Mouse (Mus musculus) common myeloid progenitor, adult 5-6 weeks (primary cell): Measurements from ENCODE around the gene Chd1. TPM values are rescaled to one million over a fixed set of nuclear protein-coding genes. Genes with fewer than 3 reads are reported as not detected.

Experiments
- ATAC-seq: replicated peaks from 2 replicates; pipeline ENCODE4 v1.8.0; 2016; ENCODE audit warnings: low read depth, mild to moderate bottlenecking, moderate TSS enrichment, inconsistent platforms; ENCODE audit not compliant: poor library complexity, severe bottlenecking
- total RNA-seq: library from RNA; stranded (forward); fragments of 200-1000, 187-1606 nt; gene quantifications from 2 replicates; pipeline ENCODE4 v1.2.3, GENCODE M21; 2017

The Chd1 gene
- total RNA-seq, 1 experiment from 2014 or later, result 100 TPM

DNA sequence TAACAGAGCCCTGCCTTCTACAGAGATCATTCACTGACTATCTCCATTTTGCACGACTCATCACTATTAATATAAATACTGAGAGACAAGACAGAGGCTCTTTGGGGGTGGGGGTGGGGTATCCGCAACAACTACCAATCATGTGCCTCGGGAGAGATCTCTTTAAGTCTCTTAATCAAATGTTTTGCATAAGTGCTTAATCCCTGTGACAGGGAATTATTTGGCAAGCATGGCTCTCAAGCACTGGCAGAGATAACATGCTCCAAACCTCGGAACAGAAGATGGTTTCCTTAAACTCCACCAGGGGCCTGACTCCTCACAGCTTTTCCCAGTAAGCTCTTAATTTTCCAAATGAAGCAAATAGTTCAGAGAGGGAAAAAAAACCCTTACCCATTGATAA is 103.2 kb downstream of the Chd1 start:
- ATAC-seq, result no peak

GRCm38 (mm10) chr17:15808468-15809374 is 104.0 kb downstream of the Chd1 start:
- 0 out of 2 replicates have a peak, but pooled peaks have one; percentile 12 for ATAC-seq

GRCm38 (mm10) chr17:15809949-15810348 is 105.2 kb downstream of the Chd1 start:
- no peak for ATAC-seq

DNA sequence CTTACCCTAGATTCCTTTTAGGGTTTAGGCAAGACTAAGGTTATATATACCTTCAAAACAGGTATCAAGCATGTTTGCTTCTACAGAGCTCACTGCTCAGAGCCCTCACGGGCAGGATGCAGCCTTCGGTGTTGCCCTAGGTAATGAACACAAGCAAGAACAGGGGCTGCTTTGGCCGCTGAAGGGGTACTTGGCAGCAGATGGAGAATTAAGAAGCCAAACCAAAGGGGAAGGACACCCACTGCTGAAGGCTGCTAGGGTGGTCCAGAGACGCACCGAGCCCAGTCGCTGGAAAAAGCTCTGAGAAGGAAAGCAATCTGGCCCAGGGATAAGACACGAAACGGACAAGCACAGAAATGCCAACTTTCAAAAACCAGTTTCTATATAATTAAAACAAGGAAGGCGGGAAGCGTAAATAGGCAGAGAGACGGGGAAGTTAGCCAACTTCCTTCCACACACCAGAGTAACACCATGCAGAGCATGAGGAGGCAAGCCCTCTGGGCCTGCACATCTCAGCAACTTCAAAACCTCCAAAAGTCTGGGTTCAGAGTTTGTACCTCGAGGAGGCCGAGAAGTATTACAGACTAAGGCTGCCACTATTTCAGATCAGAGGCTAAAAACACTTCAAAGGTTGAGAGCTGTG is 107.5 kb downstream of the Chd1 start:
- no peak for ATAC-seq

DNA sequence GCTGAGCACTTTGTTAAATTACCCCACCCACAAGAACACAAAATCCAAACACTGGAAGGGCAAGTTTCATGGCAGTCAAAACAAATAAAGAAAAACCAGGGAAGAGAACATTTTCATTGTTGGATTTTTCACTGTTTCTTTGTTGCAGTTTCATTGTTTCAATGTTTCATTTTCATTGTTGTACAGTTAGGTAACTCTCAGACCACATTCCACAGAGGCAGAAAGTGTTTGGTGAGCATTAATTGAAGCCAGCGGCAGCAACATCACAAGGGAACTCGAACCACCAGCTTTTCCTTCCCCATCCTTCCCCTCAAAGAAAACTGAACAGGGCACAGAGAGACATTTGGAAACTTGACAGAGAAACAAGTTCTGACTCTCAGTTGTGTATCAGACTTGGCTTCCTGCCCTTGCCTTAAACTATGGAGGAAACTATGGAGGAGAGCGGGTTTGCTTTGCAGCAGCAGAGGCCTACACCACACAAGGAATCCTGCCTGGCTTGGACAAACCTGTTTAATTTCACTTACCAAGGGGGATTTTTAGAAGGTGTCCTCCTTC is 109.0 kb downstream of the Chd1 start:
- no peak for ATAC-seq

DNA sequence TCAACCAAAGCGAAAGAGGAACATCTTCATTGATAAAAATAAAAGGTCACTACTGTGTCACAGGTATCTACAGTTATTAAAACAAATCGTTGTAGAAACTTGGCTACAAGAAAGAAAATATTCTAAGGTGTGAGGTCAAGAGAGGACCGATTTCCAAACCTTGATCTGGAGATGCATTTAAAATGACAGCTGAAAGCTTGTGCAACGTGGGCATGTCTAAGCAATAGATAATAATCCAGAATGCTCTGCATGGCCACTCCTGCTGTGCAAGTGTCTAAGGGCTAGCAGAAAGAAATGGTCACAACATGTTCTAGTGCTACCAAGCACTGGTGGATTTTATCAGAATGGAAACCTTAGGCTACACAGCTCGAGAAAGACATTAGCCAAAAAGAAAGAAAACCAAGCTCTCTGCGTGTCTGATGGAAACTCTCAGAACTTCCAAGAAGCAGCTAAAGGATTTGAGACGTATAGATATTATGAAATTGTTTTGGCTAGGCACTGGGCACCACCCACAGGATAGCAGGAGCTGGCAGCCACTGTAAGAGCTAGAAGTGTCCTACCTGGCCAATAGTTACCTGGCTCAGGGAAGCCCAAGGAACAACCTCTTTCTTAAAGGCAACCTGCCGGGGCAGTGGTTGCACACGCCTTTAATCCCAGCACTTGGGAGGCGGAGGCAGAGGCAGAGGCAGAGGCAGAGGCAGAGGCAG is 110.7 kb downstream of the Chd1 start:
- no peak for ATAC-seq

DNA sequence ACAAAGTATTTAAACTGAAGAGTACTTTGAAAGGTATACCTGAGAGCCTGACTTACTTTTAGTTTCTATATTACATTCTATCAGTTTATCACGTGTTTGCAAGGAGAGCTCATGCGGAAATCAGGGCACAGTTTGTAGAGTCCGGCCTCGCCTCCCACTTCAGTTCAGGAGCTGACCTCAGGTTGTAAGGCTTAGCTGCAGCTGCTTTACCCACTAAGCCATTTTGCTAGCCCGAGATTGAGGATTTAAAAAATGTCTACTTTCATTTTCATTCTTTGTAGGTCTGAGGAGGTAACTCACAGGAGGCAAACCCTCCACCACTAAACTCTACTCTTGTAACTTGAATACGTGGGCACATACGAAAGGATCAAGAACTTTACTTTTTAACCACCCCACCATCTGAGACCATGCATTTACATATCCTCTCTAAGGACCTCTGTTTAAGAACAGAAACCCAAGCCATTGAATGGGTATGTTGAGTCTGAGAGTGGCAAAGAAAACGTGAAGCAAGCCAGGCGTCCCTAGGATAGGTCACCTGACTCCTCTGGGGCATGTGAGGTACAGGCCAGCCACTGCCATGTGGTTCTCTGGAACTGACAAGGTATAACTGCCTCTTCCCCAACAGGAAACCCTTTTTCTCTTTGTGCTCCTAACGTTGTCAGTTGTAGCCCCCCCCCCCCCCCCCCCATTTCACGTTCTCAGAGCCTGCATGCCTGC is 111.8 kb downstream of the Chd1 start:
- no peak for ATAC-seq

DNA sequence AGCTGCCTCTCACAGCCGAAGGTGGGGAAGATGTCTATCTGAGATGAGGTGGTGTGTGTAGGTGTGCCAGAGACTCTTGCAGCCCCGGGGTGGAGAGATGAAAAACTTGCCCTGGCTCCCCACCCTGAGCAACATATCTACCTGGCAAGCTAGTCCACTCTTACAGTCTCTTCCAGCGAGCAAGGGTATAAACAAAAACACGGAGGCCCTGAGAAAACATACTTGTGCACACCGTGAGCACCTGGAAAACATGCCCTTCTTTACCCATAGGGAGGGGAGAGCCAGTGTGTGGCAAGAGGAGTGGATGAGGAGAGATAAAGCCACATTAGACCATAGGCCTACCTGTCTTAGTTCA is 112.3 kb downstream of the Chd1 start:
- no peak for ATAC-seq

DNA sequence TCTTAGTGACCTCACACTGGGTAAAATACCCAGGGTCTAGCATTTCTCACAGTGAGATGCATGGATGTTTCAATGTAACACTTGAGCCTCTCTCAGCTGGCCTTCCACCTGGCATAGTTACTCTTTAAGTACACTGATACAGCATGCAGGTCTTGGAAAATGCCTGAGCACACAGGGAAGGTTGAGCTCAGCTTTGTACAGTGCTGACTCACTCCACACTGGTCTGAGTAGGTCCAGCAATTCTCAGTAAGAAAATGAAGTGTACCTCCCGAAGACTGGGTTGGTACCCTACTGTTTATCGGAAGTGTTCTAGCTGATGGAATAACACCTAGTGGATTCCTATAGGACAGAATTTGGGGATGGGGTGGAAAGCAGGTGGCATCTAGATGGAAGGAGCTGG is 112.9 kb downstream of the Chd1 start:
- no peak for ATAC-seq

- ATAC-seq, result no peak
Observed at GRCm38 (mm10) chr17:15818372-15818771, 113.6 kb downstream of the Chd1 start.

DNA sequence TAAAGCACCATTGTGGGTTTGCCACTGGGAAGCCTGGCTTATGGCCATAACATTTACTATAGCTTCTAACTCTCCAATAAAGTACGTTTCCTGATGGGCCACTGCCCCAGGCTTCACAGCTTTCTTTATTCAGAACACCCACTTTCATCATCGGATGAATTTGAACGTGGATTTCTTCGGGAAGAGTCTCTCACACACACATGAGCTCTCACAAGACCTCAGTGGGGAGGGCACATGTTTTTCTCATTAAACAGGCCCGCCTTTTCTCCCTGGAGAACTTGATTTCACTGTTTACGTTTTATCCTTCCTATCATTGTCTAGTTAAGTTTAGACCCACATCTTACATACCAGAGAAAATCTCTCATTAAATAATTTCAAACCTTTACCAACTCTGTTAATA is 115.4 kb downstream of the Chd1 start:
- no peak for ATAC-seq

DNA sequence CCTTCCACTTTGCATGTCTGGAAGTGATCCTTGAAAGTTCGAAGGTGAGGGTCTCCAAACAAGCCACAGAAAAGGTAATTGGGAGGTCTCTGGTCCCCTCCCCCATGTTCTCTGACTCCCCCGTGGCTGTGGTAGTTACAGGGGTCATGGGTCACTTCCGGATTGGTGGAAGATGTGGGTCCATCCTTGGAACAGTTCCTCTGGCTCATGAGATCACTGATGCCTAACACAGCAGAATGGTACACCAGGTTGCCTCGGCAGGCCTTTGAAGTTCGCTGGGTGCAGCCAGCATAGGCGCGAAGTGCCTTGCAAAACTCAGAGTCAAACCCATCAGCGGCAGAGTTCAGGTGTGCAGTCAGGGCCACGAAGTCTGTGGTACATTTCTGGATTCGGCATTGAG is 116.0 kb downstream of the Chd1 start:
- ATAC-seq, result no peak

- ATAC-seq, result no peak
Observed at GRCm38 (mm10) chr17:15821706-15822105, 116.9 kb downstream of the Chd1 start.

Other genes with a start within 250 kb of the Chd1 start
- 178 and 184 TPM in 2 replicates for gene Psmb1, start 205.2 kb upstream of the Chd1 start, total RNA-seq
- gene Tbp, start 205.1 kb upstream of the Chd1 start, total RNA-seq, result 48.1 and 58.4 TPM in 2 replicates
- 86.3 and 100 TPM in 2 replicates for gene Pdcd2, start 177.7 kb upstream of the Chd1 start, total RNA-seq
- gene Prdm9, start 140.6 kb upstream of the Chd1 start, total RNA-seq, result 7.1 and 7.8 TPM in 2 replicates
- gene Rgmb, start 126.1 kb downstream of the Chd1 start, total RNA-seq, result 0.15 TPM in 1 of 2 replicates, not detected in the other